Mouse (Mus musculus) liver, embryonic 14.5 days (tissue): ENCODE results near the gene Art2b.

Source experiments
- CTCF ChIP-seq: IDR thresholded peaks from 2 replicates; pipeline ENCODE4 v1.5.1; 2016; ENCODE audit warnings: antibody characterized with exemption, low read depth, control low read depth
- EP300 ChIP-seq: IDR thresholded peaks from 2 replicates; pipeline ENCODE4 v1.6.1; 2016; ENCODE audit warnings: antibody characterized with exemption, low read depth

DNA sequence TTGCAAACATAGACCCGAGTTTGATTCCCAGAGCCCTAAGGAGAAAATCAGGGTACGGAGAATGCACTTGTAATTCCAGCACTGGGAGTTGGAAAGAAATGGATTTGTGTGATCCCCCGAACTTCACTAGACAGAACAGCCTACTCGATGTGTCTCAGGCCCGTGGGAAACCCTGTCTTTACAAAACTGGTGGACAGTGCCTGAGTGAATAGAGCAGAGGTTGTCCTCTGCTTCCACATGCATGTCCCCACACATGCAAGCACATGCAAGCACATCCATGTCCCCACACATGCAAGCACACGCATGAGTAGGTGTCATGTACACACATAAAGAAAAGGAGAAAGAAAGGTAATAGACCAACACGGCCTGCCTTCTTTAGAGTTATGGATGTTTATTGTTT lies 3.4 kb downstream of the Art2b start:
- TF ChIP-seq CTCF (no peak), EP300 (no peak)
